Mouse (Mus musculus): Measurements from ENCODE around the gene Arntl2. TPM values are rescaled to one million over a fixed set of nuclear protein-coding genes. Genes with fewer than 3 reads are reported as not detected.

Arntl2 gene
- 0.04 and 0.16 TPM in 2 replicates for total RNA-seq (2015)
- not detected in 2 replicates for total RNA-seq (2017)

DNA sequence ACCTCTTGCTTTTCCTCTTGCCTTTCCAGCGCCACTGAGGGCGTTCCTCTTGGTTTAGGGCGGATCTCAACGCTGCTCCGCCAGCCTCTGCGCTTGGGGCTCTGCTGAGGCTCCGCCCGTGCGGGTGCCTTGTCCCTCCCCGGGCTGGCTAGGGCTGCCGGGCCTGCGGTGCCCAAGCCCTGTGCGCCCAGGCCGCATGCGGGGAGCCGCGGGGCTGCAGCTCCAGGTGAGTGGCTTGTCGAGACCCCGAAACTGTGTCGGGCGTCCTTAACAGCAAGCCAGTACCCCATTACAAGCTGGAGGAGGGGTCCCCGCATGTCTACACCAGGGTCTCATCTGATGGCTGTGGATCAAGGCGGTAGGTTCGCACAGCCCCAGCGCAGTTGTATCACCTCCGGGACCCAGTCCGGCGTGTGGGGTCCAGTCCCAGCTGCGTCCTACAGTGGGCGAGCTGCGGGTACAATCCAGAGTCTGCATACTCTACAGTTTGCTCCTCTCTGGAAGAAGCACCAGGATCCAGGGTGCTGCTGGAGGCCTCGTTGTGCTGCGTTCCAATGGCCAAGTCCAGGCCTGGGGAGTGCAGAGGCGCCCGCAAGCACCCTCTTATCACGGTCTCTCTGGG, at the start of gene Arntl2:
Gene Arntl2, plus strand, starts transcription at position 132 of the 622 bp plus-strand sequence.
- ATAC-seq (ENCODE audit: poor library complexity, severe bottlenecking), result peak; percentile 95

DNA sequence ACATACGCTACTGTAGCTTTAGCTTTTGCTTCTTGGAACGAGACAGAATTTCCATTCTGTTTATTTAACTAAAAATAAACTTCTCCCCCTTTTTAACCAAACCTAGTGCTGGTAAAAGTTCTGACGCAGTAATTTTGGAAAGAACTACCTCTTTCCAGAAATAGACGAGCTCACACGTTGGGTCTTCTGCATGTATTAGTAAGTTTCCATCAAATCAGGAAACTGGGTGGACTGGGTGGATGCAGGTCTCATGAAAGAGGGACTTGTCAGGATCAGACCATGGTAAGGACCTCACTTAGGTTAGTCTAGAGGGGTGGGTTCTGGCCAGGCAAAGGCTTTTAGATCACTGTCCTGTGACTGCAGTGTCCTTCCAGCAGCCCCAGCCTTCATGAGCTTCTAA, 49.3 kb upstream of the Arntl2 start:
- ATAC-seq (ENCODE audit: poor library complexity, severe bottlenecking), result no peak

DNA sequence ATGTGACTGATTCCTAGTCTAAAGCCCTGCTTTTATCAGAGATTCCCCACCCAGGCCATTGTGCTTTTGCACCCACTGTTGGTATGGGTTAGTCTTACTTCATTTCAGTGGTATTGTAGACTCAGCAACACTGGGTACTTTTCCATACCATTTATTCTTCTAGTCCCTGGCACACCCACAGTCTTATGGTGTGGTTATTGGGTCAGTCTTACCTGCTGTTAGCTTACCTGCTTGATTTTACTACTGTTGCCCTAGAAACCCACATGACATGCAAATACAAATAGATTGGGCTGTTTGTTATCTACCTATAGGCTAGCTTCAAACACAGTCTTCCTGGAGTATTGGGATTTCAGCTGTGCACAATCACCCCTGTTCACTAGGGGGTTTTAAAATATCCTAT, 48.8 kb upstream of the Arntl2 start:
- ATAC-seq (ENCODE audit: poor library complexity, severe bottlenecking), result no peak

DNA sequence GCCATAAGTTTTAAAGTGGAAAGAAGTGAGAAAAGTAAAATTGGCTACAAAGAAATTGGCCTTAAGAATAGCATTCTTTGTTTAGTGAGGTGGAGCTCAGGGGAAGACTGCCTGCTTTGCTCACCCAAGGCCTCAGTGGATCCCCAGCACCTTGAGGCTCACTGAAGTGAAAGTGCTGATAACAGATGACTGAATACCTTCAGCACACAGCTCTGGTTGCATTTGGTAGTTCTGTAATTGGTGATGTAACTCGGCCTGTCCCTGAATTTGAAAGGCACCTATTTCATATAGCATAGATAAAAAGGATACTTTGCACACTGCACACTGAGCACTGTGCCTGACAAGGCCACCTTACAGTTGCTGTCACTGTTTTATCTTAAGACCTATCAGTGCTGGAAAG, 47.6 kb upstream of the Arntl2 start:
- no peak for ATAC-seq (ENCODE audit: poor library complexity, severe bottlenecking)

DNA sequence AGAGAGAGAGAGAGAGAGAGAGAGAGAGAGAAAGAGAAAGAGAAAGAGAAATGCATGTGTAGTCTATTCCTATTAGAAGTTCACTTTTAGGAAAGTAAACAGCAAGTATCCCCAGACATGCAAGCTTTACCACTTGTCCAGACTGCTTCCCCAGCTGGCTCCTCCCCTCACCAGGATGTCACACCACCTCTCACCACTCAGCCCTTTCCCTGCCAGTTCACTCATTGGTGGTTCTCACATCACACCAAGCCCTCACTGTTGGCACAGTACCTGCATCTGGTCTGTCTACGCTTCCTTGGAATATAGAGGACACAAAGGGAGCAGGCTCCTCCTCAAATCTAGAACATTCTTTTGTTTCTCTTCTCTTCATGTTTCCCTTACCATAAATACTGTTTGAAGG, 44.2 kb upstream of the Arntl2 start:
- no peak for ATAC-seq (ENCODE audit: poor library complexity, severe bottlenecking)

DNA sequence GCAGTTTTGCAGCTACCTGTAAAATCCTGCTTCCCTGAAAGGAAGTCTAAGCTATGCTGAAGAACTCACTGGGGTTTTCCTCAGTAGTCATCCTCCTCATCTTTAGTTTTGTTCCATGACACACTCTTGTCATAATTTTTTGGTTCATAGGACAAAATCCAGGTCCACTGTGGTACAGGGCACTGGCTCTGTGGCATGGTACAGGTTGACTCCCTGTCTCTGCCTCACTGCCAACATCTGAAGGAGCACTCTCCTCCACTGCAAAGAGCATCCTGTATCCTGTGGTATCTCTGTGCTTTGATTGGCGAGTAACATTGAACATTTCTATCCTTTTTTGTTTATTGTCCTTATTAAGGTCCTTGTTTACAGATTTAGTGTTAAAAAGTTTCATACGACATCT, 43.7 kb upstream of the Arntl2 start:
- ATAC-seq (ENCODE audit: poor library complexity, severe bottlenecking), result no peak

DNA sequence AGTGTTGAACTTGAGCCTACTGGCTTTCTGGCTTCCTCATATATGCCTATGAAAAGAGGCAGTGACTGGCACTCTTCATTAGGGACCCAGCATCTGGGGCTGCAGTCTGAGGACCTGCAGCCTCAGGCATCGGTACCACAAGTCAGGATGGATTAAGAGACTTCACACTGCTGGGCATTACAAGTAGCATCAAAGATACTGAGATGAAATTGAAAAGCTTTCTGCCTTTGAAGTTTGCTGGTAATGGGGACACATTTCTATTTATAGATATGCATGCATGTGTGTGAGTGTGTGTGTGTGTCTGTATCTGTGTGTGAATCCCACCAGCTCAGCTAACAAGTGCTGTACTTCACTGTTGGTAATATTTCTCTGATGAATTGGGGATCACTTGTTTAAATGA, 43.2 kb upstream of the Arntl2 start:
- ATAC-seq (ENCODE audit: poor library complexity, severe bottlenecking), result no peak

DNA sequence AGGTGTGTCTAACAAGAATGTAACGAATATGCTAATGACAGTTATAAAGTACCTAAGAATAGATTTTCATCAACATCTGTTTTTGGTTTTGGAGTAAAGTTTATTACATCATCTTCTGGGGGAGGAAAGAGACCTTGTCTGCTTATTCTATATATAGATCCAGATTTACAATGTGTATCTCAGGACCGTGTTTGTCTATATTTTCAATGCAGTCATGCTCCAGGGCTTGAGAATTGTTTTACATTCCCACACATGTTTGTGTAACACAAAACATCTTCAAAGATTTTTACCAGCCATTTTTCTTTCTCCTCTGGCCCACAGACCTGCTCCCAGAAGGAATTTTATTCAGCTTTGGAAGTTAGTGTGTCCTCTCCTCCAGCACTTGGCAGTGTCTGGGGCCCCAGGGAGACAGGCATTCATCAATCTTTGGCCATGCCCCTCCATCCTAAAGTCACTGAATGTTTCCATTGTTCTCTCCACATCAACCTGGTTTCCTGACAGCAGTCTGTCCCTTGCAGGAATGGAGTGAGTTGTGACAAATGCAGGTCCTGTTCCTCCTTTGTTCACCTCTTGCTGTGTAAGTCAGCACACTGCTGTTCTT, 42.2 kb upstream of the Arntl2 start:
- no peak for ATAC-seq (ENCODE audit: poor library complexity, severe bottlenecking)

DNA sequence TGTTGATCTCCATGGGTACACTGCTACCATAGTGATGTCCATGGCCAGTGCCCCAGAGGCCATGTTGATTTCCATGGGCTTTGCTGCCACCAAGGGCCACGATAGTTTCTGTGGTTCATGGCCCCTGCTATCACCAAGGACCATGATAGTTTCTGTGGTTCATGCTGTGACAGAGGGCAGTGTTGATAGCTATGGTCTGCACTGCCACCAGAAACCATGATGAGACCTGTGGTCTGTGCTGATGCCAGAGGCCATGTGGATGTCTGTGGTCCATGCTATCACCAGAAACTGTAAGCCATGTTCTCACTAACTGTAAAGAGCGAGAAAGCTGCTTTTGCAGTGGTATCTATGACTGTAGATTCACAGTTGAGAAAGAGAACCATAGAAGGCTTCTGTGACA, 40.7 kb upstream of the Arntl2 start:
- no peak for ATAC-seq (ENCODE audit: poor library complexity, severe bottlenecking)

DNA sequence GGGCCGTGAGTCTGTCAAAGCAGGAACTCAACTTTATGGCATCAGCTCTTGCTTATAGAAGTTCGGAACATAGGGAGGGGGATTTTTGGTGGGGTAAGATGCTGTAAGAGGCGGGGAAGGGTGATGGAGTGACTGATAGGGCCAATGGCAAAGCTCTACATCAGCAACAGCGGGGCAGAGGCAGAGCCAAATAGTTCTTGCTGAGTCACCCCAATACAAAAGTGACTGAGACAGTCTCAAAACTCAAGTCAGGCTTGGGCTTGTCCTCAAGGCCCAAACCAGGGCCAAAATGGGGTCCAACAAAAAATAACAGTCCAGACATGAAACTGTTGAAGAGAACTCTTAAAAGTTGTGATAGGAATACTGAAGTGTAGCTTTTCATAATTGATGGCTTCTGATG, 40.2 kb upstream of the Arntl2 start:
- no peak for ATAC-seq (ENCODE audit: poor library complexity, severe bottlenecking)

DNA sequence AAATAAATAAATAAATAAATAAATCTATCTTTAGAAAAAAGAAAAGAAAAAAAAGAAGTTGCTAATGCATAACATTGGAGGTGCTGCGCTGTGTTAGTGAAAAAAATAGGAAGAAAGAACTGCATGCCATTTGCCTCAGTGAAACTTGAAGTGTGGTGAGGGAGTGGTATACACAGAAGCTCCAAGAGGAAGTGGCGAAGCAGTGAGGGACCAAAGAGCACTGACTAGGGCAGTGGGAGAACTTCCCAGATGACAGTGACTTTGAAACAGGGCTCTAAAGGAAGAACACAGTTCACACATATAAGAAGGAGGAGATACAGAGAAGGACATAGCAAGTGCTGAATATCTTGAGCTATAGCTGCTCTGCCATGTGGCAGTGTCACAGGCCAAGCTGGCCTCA, 36.8 kb upstream of the Arntl2 start:
- ATAC-seq (ENCODE audit: poor library complexity, severe bottlenecking), result peak; percentile 93

DNA sequence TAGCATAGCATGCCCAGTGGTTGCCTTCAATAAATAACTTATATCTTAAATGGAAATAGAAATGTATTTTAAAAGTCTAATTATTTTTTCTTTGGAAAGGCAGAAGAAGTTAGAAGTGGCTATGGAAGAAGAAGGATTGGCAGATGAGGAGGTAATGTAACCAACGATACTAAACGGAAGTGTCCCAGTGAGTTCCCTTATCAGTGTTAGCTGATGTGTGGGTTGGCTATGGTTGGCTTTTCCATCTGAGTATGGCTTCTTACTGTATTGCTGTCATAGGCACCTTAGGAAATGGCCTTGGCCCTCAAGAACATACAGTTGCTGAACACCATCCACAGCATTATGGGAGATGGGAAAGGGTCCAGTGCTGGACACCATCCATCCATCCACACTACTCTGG, 35.8 kb upstream of the Arntl2 start:
- ATAC-seq (ENCODE audit: poor library complexity, severe bottlenecking), result no peak

DNA sequence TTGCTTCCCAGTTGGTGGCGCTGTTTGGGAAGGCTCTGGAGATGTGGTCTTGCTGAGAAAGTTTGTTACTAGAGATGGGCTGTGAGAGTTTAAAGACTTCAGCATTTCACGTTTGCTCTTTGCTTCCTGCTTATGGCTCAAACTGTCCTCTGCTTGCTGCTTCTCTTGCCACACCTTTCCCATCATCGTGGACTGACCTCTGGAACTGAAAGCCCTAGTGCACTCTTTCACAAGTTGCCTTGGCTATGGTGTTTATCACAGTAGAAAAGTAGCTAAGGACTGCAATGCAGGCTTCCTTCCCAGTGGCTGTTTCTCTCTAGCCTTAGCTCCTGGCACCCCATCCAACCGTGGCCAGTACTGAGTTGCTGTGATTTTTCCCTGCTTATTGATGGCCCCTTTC, 35.1 kb upstream of the Arntl2 start:
- no peak for ATAC-seq (ENCODE audit: poor library complexity, severe bottlenecking)

DNA sequence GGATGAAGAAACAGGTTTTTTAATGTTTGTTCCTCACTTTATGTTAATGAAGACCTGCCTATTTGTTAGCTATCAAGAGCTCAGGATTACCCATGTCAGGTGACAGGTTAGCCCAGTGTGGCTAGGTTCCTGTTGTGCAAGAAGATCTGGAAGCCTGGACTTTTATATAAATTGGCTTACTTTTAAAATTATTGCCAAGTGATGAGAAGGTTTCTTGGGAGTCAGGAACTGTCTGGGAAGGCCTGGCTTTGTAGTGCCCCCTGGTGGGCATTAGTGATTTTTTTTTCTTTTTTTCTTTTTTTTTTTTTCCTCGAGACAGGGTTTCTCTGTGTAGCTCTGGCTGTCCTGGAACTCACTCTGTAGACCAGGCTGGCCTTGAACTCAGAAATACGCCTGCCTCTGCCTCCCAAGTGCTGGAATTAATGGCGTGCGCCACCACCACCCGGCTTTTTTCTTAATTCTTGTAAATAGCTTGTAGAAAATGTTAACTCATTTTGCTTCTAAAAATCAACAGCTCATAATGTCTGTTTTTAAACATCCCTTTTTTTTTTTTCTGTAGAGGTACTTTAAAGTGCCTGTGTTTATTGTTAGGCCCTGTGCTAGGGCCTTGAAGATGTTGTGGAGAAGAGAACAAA, 33.5 kb upstream of the Arntl2 start:
- ATAC-seq (ENCODE audit: poor library complexity, severe bottlenecking), result peak; percentile 31; the same call in 1 of the 2 replicates

DNA sequence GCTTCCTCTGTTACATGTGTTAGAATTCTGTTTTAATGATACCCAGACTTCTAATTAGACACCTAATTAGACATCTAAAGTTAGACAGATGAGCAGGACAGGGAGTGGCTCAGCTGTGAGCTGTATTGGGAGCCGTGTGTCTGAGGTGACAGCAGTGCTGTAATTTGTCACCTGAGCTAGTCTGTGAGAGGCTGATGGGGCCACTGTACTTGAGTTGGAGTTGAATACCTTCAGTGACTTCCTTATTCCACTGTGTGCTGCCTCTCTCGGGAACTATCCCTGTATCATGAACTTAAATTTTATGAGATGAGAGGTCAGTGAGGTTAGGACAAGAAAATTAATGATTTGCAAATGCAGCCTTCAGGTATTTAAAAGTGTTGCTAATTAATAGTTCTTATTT, 31.3 kb upstream of the Arntl2 start:
- no peak for ATAC-seq (ENCODE audit: poor library complexity, severe bottlenecking)

DNA sequence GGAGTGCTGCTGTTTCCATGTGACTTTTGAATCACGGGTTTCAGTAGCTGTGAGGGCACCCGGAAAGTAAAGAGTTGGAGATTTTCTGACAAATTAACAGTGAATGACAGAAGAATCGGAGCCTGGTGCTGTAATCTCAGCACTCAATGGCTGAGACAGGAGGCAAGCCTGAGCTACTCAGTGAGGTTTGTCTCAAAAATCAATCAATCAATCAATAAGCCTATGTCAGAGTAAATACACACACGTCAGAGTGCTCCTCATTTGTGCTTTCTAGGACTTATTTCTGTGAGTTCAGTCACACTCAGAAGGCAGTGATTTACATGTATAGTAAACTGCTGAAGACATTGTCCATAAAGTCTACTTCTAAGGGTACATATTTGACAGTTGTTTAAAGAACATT, 30.6 kb upstream of the Arntl2 start:
- ATAC-seq (ENCODE audit: poor library complexity, severe bottlenecking), result no peak

DNA sequence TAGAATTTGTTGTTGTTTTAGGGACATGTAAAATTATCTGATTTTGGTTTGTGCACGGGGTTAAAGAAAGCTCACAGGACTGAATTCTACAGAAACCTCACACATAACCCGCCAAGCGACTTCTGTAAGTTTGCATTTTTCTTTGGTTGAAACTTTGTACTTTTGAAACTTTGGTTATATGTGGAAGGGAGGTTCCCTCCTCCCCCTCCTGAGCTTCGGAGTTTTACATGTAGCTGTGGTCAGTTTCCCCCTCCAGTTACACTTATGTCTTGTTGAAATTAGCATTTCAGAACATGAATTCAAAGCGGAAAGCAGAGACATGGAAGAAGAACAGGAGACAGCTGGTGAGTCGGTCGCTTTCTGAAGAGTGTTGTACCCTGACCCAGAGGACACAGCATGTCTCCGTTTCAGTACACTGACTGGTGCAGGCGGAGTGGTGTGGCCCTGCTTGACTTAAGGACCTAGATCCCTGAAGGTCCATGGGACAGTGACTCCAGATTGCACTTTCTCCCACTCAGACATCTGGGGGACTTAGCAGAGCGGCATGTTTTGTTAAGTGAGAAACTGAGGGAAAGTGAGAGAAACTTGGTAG, 26.9 kb upstream of the Arntl2 start:
- ATAC-seq (ENCODE audit: poor library complexity, severe bottlenecking), result no peak

DNA sequence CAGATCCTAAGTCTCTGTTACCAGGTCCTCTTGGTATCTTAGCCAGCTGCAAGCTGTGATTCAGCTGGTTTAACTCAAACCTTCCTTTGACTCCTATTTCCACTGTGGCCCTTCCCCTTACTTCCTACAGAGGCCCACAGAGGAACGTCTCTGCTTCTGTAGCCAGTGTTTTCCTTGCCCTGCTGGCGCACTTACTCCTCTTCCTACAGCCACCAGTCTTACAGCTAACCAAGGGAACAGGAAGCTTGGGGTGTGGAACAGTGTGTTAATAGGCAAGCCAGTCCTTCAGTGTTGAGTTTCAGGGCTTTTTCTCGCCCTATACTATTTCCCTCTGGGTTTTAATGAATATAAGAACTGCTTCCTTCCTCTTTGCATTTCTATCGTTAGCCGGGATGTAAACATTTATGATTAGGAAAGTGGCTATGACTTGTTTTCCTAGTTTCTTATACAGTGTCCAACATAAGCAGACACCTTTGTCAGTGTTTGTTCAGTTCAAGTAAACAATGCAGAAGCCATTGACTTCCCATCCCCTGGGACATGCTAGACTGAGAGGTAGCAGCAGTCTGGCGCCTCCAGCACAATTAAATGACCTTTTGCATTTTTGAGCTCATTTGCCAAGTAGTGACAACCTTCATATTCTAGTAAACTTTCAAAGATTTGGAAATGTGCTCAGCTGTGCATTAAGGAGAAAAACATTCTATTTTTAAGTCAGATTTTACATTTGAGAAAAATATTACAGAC, 25.7 kb upstream of the Arntl2 start:
- peak; percentile 81 for ATAC-seq (ENCODE audit: poor library complexity, severe bottlenecking)

DNA sequence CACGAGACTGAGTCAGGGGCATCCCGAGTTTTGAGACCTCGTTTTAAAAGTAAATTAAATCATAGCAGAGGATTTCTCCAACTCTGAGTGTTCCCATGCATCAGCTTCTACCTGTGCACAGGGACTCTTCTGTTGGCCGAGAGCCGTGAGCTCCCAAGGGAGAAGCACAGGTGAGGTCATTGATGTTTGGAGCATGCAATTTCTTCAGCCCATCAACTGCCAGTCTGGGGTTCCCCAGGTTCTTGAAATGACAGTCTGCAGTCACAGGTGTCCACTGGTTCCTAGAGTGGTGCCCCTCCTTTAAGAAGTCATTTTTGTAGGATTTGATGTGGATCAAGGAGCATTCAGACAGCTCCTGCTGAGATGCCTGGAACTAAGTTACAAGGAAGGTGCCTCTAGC, 25.0 kb upstream of the Arntl2 start:
- no peak for ATAC-seq (ENCODE audit: poor library complexity, severe bottlenecking)

DNA sequence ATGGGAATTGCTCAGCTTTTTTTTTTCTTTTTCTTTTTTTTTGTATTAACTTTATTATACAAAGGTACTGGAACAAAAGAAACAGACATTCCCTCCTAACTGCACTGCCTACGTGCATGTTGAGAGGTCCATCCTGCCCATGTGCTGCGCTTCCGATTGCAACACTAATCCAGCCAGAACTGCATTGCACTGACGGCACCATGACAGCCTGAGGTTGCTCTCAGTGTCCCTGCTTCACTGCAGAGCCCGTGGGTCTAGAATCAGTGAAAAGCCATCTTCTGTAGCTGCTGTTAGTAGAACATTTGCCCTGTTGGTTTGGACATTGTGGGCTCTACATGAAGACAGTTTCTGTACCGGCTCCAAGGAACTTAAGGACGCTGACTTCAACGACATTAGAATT, 20.0 kb upstream of the Arntl2 start:
- peak; percentile 66 for ATAC-seq (ENCODE audit: poor library complexity, severe bottlenecking)

DNA sequence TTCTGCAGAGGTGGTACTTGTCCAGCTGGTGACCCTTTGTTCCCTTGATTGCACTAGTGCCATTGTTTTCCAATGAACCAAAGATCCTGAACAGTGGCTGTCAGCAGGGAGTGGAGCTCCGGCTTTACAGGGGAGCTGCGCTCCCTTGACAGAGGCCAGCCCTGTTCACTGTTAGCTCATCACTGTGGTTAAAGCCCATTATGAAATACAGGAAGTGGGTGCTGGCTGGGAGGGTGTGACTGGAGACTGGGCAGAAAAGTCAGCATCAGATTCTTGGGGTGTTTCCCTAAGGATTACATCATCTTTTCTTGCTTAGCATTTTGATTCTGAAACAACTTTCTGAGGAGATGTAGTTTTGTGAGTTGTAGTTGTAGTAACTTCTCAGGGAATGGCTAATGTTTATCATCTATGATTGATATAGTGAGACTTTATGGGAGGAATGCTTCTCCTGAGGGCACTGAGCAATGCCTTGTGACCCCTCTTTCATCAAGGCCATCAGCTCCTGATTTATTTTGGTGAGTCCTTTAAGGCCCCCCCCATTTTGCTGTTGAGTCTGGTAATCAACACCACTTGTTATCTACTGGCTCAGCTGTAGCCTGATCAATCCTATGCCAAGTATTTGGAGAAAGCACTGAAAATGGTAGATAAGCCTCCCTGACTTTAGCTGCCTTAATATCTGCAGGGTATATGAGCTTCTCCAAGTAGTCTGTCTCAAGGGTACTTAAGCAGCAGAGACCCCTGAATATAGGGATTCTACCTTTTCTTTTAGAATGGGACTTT, 19.1 kb upstream of the Arntl2 start:
- ATAC-seq (ENCODE audit: poor library complexity, severe bottlenecking), result peak; percentile 90
